Mouse (Mus musculus) spleen, adult 2 months (tissue): ENCODE measurements around the gene Upf1.

ENCODE experiments used
- CTCF ChIP-seq: fragments of 200-500 bp; IDR thresholded peaks from 2 replicates; pipeline ENCODE4 v1.5.1; 2011; ENCODE audit warnings: mild to moderate bottlenecking, inconsistent platforms; ENCODE audit not compliant: insufficient read depth, insufficient read length, insufficient replicate concordance; ENCODE audit errors: extremely low read depth
- POLR2A ChIP-seq: fragments of 200-500 bp; IDR thresholded peaks from 2 replicates; pipeline ENCODE4 v1.6.1; 2011; ENCODE audit warnings: low read depth, low read length, inconsistent platforms

DNA sequence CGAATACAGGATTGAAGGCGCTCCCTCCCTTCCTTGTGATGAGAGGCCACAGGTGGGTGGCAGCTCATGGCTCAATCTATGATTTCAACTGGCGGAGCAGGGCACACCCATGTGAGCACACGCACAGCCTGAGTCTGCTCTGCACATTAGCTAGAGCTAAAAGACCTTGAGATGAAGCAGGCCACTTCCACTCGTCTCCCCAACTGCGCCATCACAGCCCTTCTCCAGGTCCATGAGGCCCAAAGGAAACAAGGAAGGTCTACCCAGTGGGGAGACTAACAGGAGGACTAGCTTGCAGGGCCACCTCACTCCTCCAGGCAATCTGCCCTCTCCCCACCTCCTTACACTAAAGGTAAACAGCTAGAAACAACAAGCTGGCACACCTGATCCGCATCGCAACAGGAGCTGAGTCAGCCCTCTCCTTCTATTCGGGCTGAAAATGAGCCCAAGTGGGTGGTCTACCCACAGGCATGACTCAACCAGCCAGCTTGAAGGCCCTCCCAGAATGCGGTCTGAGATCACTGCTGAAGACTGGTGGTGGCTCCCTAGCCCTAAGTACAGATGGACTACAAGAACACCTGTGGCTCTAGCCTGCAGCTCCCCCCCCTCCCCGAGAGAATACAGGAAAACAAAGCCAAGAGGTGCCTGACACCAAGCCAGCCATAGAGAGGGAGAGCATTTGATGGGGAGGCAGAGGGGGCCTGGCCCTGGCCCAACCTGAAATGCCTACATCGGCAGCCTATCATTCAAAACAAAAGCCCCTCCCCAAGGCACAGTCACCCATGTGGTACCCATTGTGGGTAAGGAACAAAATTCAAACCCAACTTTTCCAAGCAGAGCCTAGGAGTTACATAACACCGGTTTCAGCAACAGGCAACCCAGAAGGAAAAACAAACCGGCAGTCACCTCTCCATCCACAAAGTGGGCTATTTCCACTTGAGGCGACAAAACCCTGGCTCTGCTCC, 1.8 kb downstream of the Upf1 start:
- TF ChIP-seq CTCF = no peak
- no peak for TF ChIP-seq POLR2A
